Mouse (Mus musculus) liver, adult 2 months (tissue): ENCODE results near the gene Eif3j1. TPM values are rescaled to one million over a fixed set of nuclear protein-coding genes. Genes with fewer than 3 reads are reported as not detected.
A peak's percentile ranks its signal among the peaks of the same experiment; 100 is the strongest.
"Not testable (repeated sequence)": the region's sequence is repeated elsewhere in the genome, so short reads cannot be mapped to it uniquely, and the experiment has no call there.

Experiments
- DNase-seq: peaks from one replicate; pipeline ENCODE4 v3.0.0-alpha.2; 2011; ENCODE audit warnings: low read depth, low spot score; ENCODE audit errors: extremely low read depth
- H3K27ac ChIP-seq: fragments of 200-500 bp; replicated peaks from 2 replicates; pipeline ENCODE4 v1.5.1; 2012; ENCODE audit warnings: low read depth, mild to moderate bottlenecking, control low read depth, inconsistent platforms, low read length; ENCODE audit not compliant: insufficient read depth
- H3K27me3 ChIP-seq: fragments of 200-500 bp; 2 replicates; pipeline ENCODE4 v1.6.1; 2012; ENCODE audit warnings: mild to moderate bottlenecking, moderate library complexity, low read length, inconsistent platforms; ENCODE audit not compliant: control insufficient read depth, insufficient read depth
- H3K36me3 ChIP-seq: fragments of 200-500 bp; 2 replicates; pipeline ENCODE4 v1.6.1; 2012; ENCODE audit warnings: low read length, inconsistent platforms; ENCODE audit not compliant: control insufficient read depth, insufficient read depth
- H3K4me1 ChIP-seq: fragments of 200-500 bp; 2 replicates; pipeline ENCODE4 v1.6.1; 2011; ENCODE audit warnings: low read length; ENCODE audit not compliant: control insufficient read depth, insufficient read depth
- H3K4me3 ChIP-seq: fragments of 200-500 bp; 2 replicates; pipeline ENCODE4 v1.5.1; 2011; ENCODE audit warnings: low read depth, mild to moderate bottlenecking, control low read depth, low read length, moderate library complexity; ENCODE audit not compliant: insufficient read depth
- H3K79me2 ChIP-seq: fragments of 200-500 bp; 2 replicates; pipeline ENCODE4 v1.6.1; 2012; ENCODE audit warnings: inconsistent platforms, mild to moderate bottlenecking, low read length, moderate library complexity; ENCODE audit not compliant: control insufficient read depth, insufficient read depth
- H3K9ac ChIP-seq: fragments of 200-500 bp; 2 replicates; pipeline ENCODE4 v1.6.1; 2012; ENCODE audit warnings: low read depth, mild to moderate bottlenecking, control low read depth, inconsistent platforms, low read length
- CTCF ChIP-seq: fragments of 200-500 bp; IDR thresholded peaks from 2 replicates; pipeline ENCODE4 v1.5.1; 2011; ENCODE audit warnings: low read depth, low read length, control low read depth
- POLR2A ChIP-seq: fragments of 200-500 bp; IDR thresholded peaks from 2 replicates; pipeline ENCODE4 v1.6.1; 2011; ENCODE audit warnings: low read length, control low read depth; ENCODE audit not compliant: insufficient read depth; ENCODE audit errors: extremely low read depth
- WGBS: fragments of 180-500 bp; shearing (Covaris S2); methylation state at CpG from one replicate; pipeline ENCODE4 v1.1.7; 2018; 5-methylcytosine and 5-hydroxymethylcytosine counted together
- polyA plus RNA-seq: library from polyadenylated mRNA; depleted of rRNA; stranded (reverse); fragments of >200 nt; gene quantifications from 2 replicates; pipeline ENCODE4 v1.2.3, GENCODE M21; 2012; rRNA removed
- total RNA-seq: library from RNA; depleted of rRNA; stranded (reverse); fragments of >200 nt; gene quantifications from 2 replicates; pipeline ENCODE4 v1.2.3, GENCODE M21; 2014; rRNA removed

Eif3j1 gene
- total and polyA plus RNA-seq, 2 experiments = 3.8 to 20.0 TPM

DNA sequence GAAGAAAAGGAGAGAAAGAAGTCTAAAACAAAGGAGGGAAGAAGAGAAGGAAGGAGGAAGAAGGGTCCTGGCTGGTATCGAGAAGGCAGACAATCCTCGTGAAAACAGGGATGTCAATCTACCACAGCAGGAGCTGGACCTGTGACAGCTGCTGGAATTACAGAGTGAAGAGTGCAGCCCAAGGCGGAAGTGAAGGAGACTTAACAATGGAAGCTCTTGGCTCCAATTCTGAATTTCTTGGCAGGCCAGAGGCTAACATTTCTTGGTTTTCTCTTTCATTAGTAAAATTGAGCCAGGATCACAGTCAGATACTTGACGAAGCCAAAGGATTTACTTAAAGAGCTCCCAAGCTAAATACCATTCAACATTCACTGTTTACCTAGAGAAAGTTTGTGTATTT, 58.1 kb downstream of the Eif3j1 start:
- no peaks in the 10 kb centered on the region for H3K27me3 ChIP-seq
- no peak for TF ChIP-seq CTCF
- TF ChIP-seq POLR2A = no peak
- H3K9ac ChIP-seq = no peak overlapping the region
- 45% methylated on average over 4 of the region's 4 CpGs for WGBS
- H3K4me3 ChIP-seq = no peak overlapping the region
- H3K4me1 ChIP-seq = peaks cover 9% of the 10 kb centered on the region
- no peak for DNase-seq
- peaks cover 24% of the 10 kb centered on the region for H3K36me3 ChIP-seq
- H3K79me2 ChIP-seq = no peaks in the 10 kb centered on the region
- H3K27ac ChIP-seq = no peak overlapping the region

DNA sequence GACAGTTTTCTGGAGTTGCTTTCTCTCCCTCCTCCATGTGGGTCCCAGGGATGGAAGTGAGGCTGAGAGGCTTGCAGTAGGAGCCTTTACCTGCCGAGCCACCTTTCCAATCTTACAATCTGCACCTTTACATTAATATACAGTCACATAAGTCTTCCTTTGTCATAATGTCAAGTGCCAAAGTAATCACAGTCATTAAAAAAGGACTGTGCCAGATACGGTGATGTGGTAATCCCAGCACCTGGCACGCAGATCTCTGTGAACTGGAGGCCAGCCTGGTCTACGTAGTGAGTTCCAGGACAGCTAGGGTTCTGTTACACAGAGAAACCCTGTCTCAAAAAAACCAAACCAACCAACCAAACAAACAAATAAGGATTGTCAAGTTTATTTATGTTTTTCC, 65.5 kb downstream of the Eif3j1 start:
- TF ChIP-seq CTCF (no peak), POLR2A (no peak)
- no peak overlapping the region for H3K9ac ChIP-seq
- no peaks in the 10 kb centered on the region for H3K79me2 ChIP-seq
- H3K4me3 ChIP-seq = no peak overlapping the region
- DNase-seq = peak; percentile 50
- peaks cover 40% of the 10 kb centered on the region for H3K36me3 ChIP-seq
- WGBS = 42% methylated on average over 4 of the region's 4 CpGs
- H3K4me1 ChIP-seq = no peaks in the 10 kb centered on the region
- H3K27me3 ChIP-seq = no peaks in the 10 kb centered on the region
- no peak overlapping the region for H3K27ac ChIP-seq

DNA sequence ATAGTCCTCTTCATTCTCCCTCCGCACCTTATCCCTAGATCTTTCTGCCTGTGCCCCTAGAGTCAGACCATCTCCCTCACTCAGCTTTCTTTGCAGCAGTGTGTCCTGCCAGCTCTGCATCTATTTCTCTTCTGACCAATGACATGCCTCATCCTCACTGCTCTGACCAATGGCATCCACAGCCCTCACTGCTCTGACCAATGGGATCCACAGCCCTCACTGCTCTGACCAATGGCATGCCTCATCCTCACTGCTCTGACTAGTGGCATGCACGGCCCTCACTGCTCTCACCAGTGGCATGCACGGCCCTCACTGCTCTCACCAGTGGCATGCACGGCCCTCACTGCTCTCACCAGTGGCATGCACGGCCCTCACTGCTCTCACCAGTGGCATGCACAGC, 69.3 kb downstream of the Eif3j1 start:
- H3K79me2 ChIP-seq, H3K4me3 ChIP-seq, H3K9ac ChIP-seq, H3K27me3 ChIP-seq, DNase-seq, H3K27ac ChIP-seq, H3K4me1 ChIP-seq: not testable (repeated sequence)
- 86% methylated on average over 5 of the region's 5 CpGs for WGBS
- peaks cover 29% of the 10 kb centered on the region for H3K36me3 ChIP-seq

DNA sequence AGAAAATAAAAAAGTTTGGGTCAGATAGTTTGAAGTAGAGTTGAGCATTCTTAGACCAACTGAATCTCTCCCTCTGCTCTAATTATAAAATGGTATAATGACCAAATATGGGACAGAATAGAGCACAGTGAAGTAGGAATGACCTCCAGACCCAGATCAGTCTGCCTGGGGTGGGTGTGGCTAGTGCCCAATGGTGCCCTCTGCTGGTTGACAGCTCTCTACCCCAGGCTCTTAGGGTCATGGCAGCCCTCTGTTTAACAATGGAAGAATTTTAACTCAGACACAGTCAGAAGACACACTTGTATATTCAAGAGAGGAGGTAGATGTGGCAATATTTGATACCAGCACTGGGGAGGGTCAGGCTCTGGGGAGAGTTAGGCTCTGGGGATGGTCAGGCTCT, 73.7 kb downstream of the Eif3j1 start:
- Histone ChIP-seq H3K27me3 (no peaks in the 10 kb centered on the region), H3K27ac (no peak overlapping the region), H3K9ac (no peak overlapping the region), H3K4me3 (no peak overlapping the region), H3K79me2 (no peaks in the 10 kb centered on the region), H3K4me1 (no peaks in the 10 kb centered on the region), H3K36me3 (peaks cover 23% of the 10 kb centered on the region)
- DNase-seq = peak; percentile 49
- no peak for TF ChIP-seq POLR2A
- peak; percentile 91 for TF ChIP-seq CTCF

Other genes starting within 250 kb of the Eif3j1 start
- gene Frmd5, start 221.5 kb upstream of the Eif3j1 start, total RNA-seq = 0.27 TPM in 1 of 2 replicates, not detected in the other
- gene Frmd5, start 221.5 kb upstream of the Eif3j1 start, polyA plus RNA-seq = 0.12 TPM in 1 of 2 replicates, not detected in the other
- gene Casc4, start 161.6 kb upstream of the Eif3j1 start, total RNA-seq = 5.1 TPM in 2 replicates
- gene Casc4, start 161.6 kb upstream of the Eif3j1 start, polyA plus RNA-seq = 0.60 and 0.61 TPM in 2 replicates
- 14.3 and 14.9 TPM in 2 replicates for gene Ctdspl2, start 72.5 kb upstream of the Eif3j1 start, total RNA-seq
- 1.6 TPM in 2 replicates for gene Ctdspl2, start 72.5 kb upstream of the Eif3j1 start, polyA plus RNA-seq
- 0.07 TPM in 1 of 2 replicates, not detected in the other for gene Mageb3, start 72.5 kb upstream of the Eif3j1 start, total RNA-seq
- not detected in 2 replicates for gene Mageb3, start 72.5 kb upstream of the Eif3j1 start, polyA plus RNA-seq
- 9.3 and 10.5 TPM in 2 replicates for gene Spg11, start 89.8 kb downstream of the Eif3j1 start, total RNA-seq
- 4.0 and 4.3 TPM in 2 replicates for gene Spg11, start 89.8 kb downstream of the Eif3j1 start, polyA plus RNA-seq
- gene B2m, start 119.1 kb downstream of the Eif3j1 start, total RNA-seq = 1,301 and 1,615 TPM in 2 replicates
- gene B2m, start 119.1 kb downstream of the Eif3j1 start, polyA plus RNA-seq = 2,279 and 2,555 TPM in 2 replicates
- gene Trim69, start 132.2 kb downstream of the Eif3j1 start, total RNA-seq = 0.09 and 0.13 TPM in 2 replicates
- gene Trim69, start 132.2 kb downstream of the Eif3j1 start, polyA plus RNA-seq = 0.07 TPM in 1 of 2 replicates, not detected in the other
- gene Patl2, start 157.6 kb downstream of the Eif3j1 start, total RNA-seq = 0.09 TPM in 1 of 2 replicates, not detected in the other
- gene Patl2, start 157.6 kb downstream of the Eif3j1 start, polyA plus RNA-seq = not detected in 2 replicates
- not detected in 2 replicates for gene Terb2, start 157.7 kb downstream of the Eif3j1 start, total RNA-seq
- gene Terb2, start 157.7 kb downstream of the Eif3j1 start, polyA plus RNA-seq = not detected in 2 replicates
- 1,007 and 1,092 TPM in 2 replicates for gene Sord, start 206.2 kb downstream of the Eif3j1 start, total RNA-seq
- gene Sord, start 206.2 kb downstream of the Eif3j1 start, polyA plus RNA-seq = 365 and 586 TPM in 2 replicates